Mouse (Mus musculus): Measurements from ENCODE around the gene Cldn7.

Gene Cldn7

DNA sequence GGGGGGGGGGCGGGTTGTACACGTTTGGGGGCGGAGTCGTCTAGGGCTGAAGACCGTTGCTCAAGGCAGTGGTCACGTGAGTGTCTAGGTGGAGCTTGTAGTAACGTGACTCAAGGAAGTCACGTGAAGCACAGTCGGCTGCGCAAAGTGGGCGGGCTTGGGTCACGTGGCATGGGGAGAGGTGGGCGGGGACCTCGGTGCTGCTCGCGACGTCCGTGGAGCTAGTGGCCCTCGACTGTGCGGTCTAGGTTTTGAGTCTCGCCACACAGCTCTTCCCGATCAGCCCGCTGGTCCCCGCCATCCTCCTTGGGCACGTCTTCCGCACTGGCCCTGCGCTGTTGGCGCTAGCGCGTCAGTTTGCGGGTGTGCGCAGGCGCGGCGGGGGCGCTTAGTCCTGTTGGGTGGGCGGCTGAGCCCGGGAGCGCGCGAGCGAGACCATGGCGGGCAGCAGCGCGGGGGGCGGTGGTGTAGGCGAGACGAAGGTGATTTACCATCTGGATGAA, 35.9 kb downstream of the Cldn7 start, which contains the start of gene Dvl2:
Gene Dvl2, plus strand, starts transcription at position 200 of the 503 bp plus-strand sequence.
- in situ Hi-C loops (cut with MboI; ENCODE audit: unreplicated experiment in 2 of 2) = loop anchor here in 1 of 2 experiments (5.0 kb wide), 1 partner anchor 48 kb away; no protein-coding TSS in a partner anchor

DNA sequence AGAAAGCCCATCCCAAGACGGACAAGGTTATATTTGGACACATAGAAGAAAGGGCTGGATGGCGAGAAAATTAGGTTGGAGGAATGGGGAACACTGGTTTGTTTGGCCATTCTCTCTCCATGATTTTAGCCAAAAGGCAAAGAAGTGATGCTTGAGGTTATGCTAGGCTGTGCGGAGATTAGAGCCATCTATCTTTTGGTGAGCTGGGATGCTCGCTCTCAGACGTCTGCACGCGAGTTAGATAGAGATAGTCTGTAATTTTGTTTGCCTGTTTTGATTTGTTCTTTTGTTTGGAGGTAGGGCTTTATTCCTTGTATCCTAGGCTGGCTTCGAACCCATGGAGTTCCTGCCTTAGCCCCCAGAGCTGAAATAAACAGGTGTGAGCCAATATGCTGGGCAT, 36.6 kb downstream of the Cldn7 start:
- in situ Hi-C loops (cut with MboI; ENCODE audit: unreplicated experiment in 2 of 2) = loop anchor here in 1 of 2 experiments (5.0 kb wide), 1 partner anchor 49 kb away; no protein-coding TSS in a partner anchor

DNA sequence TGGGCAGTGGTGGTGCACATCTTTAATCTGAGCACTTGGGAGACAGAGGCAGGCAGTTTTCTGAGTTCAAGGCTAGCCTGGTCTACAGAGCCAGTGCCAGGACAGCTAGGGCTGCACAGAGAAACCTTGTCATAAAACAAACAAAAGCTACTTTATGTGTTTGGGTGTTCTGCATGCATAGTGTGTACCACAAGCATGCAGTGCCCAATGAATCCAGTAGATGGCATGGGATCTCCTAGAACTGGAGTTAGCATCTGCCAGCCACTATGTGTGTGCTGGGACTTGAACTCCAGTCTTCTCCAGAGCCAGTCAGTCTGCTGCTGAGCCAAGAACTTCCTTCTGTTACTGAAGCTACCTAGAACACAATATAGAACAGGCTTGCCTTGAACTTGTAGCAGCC, 37.3 kb downstream of the Cldn7 start:
- in situ Hi-C loops (cut with MboI; ENCODE audit: unreplicated experiment in 2 of 2) = loop anchor here in 1 of 2 experiments (5.0 kb wide), 1 partner anchor 50 kb away; no protein-coding TSS in a partner anchor

DNA sequence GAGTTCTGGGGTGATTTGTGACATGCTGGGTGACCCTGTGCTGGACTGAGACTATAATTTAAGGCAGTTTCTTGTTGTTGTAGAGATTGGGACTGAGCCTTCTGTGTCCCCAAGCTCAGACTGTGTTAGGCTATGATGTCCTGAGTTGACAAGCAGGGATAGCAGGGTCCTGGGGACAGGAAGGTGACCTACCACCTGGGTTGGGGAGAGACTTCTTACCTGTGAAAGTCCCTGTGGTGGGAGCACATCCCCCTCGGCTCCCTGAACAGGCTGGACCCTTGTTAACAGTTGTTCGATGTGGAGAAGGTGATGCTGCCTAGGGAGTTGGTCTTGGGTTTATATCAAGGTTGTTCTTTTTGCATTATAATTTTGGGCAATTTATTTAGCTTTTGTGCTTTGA, 37.9 kb downstream of the Cldn7 start:
- in situ Hi-C loops (cut with MboI; ENCODE audit: unreplicated experiment in 2 of 2) = loop anchor here in 1 of 2 experiments (5.0 kb wide), 1 partner anchor 50 kb away; no protein-coding TSS in a partner anchor

DNA sequence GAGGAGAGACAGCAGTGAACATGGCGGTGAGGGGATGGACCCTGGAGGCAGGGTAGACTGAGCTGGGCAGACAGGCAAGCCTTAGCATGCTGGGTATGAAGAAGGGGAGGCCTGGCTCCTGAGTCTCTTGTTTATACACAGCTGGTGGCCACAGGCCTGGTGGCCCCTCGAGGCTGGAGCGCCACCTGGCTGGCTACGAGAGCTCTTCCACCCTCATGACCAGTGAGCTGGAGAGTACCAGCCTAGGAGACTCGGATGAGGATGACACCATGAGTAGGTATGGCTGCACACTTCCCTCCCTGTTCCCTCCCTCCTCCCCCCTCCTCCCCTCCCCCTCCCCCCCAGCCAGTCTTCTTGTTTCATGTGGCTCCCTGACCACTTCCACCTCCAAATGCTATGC, 40.9 kb downstream of the Cldn7 start:
- in situ Hi-C loops (cut with MboI; ENCODE audit: unreplicated experiment in 2 of 2) = no loop called here

DNA sequence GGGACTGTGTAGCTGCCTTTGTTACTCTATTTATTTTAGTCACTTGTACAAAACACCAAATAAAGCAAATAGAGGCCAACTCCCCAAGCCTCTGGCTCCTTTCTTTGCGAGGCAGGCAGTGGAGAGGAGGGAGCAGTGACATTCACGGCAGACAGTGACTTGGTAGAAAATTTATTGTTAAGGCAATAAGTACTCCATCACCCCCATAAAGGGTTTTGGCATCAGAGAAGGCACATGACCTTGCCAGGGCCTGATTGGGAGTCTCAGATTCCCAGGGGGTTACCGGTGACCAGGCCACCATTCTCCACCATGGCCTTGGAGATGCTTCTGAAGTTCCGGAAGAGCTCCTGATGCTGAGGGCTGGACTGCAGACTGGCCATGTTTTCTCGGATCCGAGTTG, 45.5 kb downstream of the Cldn7 start:
- in situ Hi-C loops (cut with MboI; ENCODE audit: unreplicated experiment in 2 of 2) = loop anchor here in 1 of 2 experiments (10.0 kb wide), 1 partner anchor 75 kb away; the partner anchor contains the start of gene Ybx2

DNA sequence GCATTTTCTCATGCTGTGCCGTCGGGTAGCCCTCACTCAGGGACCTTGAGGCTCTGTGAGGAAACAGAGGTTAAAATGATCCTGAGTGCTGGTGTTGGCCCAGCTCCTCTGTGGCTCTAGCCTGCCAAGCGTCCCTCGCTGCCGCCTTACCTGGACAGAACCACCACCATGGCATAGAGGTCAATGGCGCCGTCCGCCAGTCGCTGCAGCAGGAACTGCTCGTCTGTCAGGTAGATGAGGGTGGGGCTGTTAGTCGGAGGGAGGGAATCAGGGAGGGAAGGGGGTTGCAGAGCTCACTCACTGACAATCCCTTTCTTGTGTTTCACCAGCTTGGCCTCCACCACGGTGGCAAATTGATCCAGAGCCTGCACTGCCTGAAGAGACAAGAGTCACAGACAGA, 46.0 kb downstream of the Cldn7 start:
- in situ Hi-C loops (cut with MboI; ENCODE audit: unreplicated experiment in 2 of 2) = loop anchor here in 1 of 2 experiments (10.0 kb wide), 1 partner anchor 76 kb away; the partner anchor contains the start of gene Ybx2

DNA sequence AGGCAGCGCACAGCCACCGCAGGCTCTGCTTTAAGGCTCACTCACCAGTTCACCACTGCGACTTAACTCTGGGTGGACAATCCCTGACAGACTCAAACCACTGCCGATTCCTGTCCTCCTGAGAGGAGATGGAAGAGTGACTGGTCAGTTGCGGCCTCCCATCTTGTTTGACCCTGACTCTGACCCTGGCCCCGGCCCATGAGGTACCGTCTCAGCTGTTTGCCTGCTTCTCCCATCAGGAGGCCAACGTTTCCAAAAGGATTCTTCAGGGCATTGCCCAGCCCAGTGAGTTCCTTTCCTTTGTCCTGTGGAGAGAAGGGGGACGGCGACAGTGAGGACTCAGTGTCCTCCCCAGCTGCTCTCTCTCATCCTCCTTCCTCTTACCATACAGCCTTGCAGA, 46.4 kb downstream of the Cldn7 start:
- in situ Hi-C loops (cut with MboI; ENCODE audit: unreplicated experiment in 2 of 2) = loop anchor here in 1 of 2 experiments (10.0 kb wide), 1 partner anchor 76 kb away; the partner anchor contains the start of gene Ybx2

DNA sequence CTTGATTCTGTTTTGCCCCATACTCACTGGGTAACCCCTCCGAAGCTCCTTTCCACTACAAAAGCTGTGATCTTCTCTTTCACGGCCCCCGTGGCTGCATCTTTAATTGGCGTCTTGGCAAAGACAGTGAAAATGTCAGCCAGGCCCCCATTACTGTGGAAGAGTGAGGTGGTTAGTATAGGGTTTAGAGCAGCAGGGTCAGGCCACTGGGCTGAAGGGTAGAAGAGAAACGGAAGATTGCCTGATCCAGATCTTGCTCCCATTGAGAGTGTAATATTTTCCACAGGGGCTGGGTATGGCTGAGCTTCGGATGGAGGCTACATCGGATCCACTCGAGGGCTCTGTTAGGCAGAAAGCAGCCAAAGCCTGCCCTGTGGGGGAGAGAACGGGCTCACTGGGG, 48.4 kb downstream of the Cldn7 start:
- in situ Hi-C loops (cut with MboI; ENCODE audit: unreplicated experiment in 2 of 2) = loop anchor here in 1 of 2 experiments (10.0 kb wide), 1 partner anchor 78 kb away; the partner anchor contains the start of gene Ybx2

DNA sequence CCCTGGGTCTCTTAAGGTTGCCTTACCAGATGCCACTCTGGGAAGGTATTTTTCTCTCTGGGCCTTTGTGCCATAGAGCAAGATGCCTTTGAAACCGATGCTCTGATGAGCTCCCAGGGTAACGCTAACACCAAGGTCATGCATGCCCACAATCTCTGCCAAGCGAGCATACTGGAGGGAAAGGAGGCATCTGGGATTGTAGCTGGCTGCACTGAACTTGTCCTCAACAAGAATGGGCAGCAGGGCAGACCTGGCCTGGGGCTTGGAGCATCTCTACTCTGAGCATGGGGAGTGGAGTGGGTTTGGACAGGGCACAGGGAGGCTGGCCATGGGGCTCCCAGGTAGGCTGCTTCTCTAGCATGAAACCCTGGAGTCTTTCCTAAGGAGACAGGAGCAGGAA, 48.8 kb downstream of the Cldn7 start:
- in situ Hi-C loops (cut with MboI; ENCODE audit: unreplicated experiment in 2 of 2) = loop anchor here in 1 of 2 experiments (10.0 kb wide), 1 partner anchor 79 kb away; the partner anchor contains the start of gene Ybx2

DNA sequence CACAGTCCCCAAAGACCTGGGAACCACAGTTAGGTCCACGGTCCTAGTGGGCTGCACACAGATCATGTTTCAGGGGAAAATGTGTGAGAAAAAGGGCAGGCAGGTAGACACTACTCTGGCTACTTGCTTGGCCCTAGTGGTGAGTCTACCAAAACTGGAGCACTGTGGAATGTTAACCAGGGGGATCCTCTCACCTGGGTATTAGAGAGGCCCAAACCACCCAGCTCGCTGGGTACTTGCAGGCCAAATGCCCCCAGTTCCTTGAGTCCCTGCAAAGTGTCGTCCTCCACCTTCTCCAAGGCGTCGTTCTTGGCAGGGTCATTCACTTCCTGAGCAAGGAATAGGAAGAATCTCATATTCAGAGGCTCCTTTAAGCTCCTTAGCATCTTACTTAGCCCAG, 49.5 kb downstream of the Cldn7 start:
- in situ Hi-C loops (cut with MboI; ENCODE audit: unreplicated experiment in 2 of 2) = loop anchor here in 1 of 2 experiments (10.0 kb wide), 1 partner anchor 79 kb away; the partner anchor contains the start of gene Ybx2

DNA sequence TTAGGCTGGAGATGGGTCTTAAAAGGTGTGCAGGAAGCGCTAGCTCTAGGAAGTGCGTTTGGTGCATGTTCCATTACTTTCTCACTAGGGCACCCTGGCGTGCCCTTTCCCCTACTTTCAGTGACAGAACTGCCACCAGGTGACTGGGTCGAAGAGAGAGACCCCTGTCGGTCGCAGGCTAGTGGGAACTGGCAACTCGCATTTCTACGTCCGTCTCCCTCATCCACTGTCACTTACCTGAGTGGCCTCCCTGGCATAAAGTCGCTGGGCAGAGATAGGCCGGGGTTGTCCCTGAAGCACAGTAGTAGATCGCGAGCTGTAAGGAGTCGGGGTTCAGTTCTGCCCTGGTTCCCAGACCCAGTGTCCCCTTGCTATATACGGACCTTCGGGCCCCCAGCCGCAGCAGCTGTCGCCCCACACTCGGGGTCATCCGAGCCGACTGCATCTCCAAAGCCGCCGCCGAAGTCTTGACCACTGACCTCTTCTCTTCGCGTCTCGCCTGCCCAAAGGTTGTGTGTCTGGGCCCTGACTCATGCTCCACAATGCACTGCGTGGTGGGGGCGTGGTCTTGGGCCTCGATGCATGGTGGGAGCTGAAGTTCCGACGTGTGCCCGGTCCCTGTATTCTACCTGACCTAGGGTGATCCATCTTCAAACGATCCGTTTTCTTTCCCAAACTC, 50.4 kb downstream of the Cldn7 start, which contains the start of gene Acadvl:
Gene Acadvl, minus strand, starts transcription at position 532 of the 679 bp plus-strand sequence.
- in situ Hi-C loops (cut with MboI; ENCODE audit: unreplicated experiment in 2 of 2) = loop anchor here in 1 of 2 experiments (10.0 kb wide), 1 partner anchor 80 kb away; the partner anchor contains the start of gene Ybx2

DNA sequence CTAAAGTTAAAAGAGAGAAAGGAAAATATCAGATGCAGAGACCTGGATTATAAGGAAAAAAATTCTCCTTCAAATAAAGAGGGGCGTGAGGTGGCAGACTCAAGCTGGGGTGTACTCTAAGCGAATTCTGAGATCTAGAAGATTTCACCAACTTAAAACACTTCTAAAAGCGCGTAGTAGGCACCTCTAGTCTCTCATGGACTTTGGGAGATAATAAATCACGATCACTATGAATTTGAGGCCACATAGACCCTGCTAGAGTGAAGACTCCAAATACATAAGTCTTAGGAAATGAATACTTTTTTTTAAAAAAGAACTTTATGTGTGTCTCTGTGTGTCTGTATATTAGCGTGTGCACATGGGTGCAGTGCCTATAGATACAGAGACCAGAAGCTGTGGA, 51.1 kb downstream of the Cldn7 start:
- in situ Hi-C loops (cut with MboI; ENCODE audit: unreplicated experiment in 2 of 2) = loop anchor here in 1 of 2 experiments (10.0 kb wide), 1 partner anchor 81 kb away; the partner anchor contains the start of gene Ybx2

DNA sequence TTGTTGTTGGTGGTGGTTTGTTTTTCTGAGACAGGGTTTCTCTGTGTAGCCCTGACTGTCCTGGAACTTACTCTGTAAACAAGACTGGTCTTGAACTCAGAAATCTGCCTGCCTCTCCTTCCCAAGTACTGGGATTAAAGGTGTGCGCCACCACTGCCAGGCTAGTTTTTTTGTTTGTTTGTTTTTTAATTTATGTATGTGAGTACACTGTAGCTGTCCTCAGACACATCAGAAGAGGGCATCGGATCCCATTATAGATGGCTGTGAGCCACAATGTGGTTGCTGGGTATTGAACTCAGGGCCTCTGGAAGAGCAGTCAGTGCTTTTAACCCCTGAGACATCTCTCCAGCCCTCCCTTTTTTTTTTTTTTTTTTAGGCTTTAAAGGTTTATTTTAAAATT, 51.6 kb downstream of the Cldn7 start:
- in situ Hi-C loops (cut with MboI; ENCODE audit: unreplicated experiment in 2 of 2) = loop anchor here in 1 of 2 experiments (10.0 kb wide), 1 partner anchor 81 kb away; the partner anchor contains the start of gene Ybx2

DNA sequence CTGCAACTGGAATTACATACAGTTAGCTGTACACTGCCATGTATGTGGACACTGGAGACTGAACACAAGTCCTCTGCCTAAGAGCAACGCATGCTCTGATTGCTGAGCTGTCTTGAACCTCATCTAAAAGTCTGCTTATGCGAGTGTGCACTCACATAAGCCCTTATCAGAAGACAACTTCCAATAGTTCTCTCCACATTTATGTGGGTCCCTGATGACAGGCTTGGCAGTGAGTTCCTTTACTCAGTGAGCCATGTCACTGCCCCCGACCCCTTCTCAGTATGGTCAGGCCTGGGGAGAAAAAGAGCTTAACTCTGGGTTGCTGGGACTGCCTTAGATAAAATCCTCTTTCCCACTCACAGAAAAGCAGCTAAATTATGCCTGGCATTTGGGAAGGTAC, 52.1 kb downstream of the Cldn7 start, which contains the start of gene Dlg4:
Gene Dlg4, plus strand, starts transcription at position 274 of the 400 bp plus-strand sequence.
- in situ Hi-C loops (cut with MboI; ENCODE audit: unreplicated experiment in 2 of 2) = loop anchor here in 1 of 2 experiments (10.0 kb wide), 1 partner anchor 82 kb away; the partner anchor contains the start of gene Ybx2

DNA sequence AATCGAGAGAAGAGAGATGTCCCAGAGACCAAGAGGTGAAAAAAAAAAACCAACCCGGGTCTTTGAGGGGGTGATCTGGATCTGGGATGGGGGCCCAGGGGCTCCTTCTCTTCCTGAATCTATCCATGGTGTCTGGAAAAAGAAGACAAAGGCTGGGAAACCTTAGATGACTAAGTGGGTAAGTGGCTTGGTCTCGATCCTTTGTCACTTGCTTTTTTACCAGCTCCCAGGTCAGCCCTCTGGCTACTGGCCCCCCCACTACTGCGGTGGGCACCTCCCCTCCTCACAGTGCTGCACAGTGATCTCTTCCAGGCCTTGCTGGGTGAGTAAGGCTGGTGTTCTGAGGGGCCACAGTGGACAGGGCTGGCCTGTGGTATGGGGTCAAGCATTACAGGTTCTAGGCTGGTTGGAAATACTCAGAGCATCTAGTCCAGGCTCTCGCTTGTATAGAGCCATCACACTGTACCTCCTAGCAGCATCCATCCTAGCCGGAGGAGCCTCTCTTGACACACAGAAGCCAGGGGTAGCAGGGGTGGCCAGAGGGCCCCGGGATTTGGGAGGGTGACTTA, 52.7 kb downstream of the Cldn7 start:
- in situ Hi-C loops (cut with MboI; ENCODE audit: unreplicated experiment in 2 of 2) = loop anchor here in 1 of 2 experiments (10.0 kb wide), 1 partner anchor 82 kb away; the partner anchor contains the start of gene Ybx2
